Mouse (Mus musculus) layer of hippocampus, postnatal 10 days (tissue): ENCODE data around the gene Gclc. TPM values are rescaled to one million over a fixed set of nuclear protein-coding genes. Genes with fewer than 3 reads are reported as not detected.

ENCODE experiments used
- DNase-seq, 2 experiments: peaks; one replicate each; pipeline ENCODE4 v3.0.0; 2021; ENCODE audit warnings: low spot score in 2 of 2
- long read RNA-seq: library from polyadenylated mRNA; stranded (forward); transcript quantifications from one replicate; pipeline ENCODE4 v2.0.0, GENCODE M21; 2023
- total RNA-seq, 2 experiments: library from RNA; stranded (reverse); gene quantifications; 2 replicates each; pipeline ENCODE4 v1.2.3; 2021

Gene Gclc
- 10 to 100 TPM; 35.7 to 36.0 TPM for total RNA-seq
- long read RNA-seq, transcript Gclc-201 (16 exons, 3,423 nt) = major isoform, 35 of 41 reads
- long read RNA-seq, partial matches to known transcripts = 2 of 41 reads
- long read RNA-seq, other reads (novel, unspliced or antisense) = 4 of 41 reads

- DNase-seq = peak; percentile 88 to 93
Observed at GRCm38 (mm10) chr9:77753853-77754727, at the start of gene Gclc. Gene Gclc, plus strand, starts transcription at chr9:77754535.

- DNase-seq = no peak
Observed at GRCm38 (mm10) chr9:77706515-77706914, 47.8 kb upstream of the Gclc start.

GRCm38 (mm10) chr9:77707433-77708139, 46.7 kb upstream of the Gclc start:
- no peak for DNase-seq

GRCm38 (mm10) chr9:77708950-77709349, 45.4 kb upstream of the Gclc start:
- DNase-seq = no peak

- DNase-seq = no peak
Observed at GRCm38 (mm10) chr9:77711021-77711569, 43.2 kb upstream of the Gclc start.

- no peak for DNase-seq
Observed at GRCm38 (mm10) chr9:77712816-77713215, 41.5 kb upstream of the Gclc start.

- DNase-seq = no peak
Observed at GRCm38 (mm10) chr9:77713301-77713700, 41.0 kb upstream of the Gclc start.

GRCm38 (mm10) chr9:77715262-77715661, 39.1 kb upstream of the Gclc start:
- no peak for DNase-seq

- no peak for DNase-seq
Observed at GRCm38 (mm10) chr9:77716009-77716408, 38.3 kb upstream of the Gclc start.

GRCm38 (mm10) chr9:77717831-77718435, 36.4 kb upstream of the Gclc start:
- no peak for DNase-seq

- no peak for DNase-seq
Observed at GRCm38 (mm10) chr9:77718816-77719411, 35.4 kb upstream of the Gclc start.

- DNase-seq = no peak
Observed at GRCm38 (mm10) chr9:77719675-77720074, 34.7 kb upstream of the Gclc start.

- no peak for DNase-seq
Observed at GRCm38 (mm10) chr9:77722381-77722780, 32.0 kb upstream of the Gclc start.

- no peak for DNase-seq
Observed at GRCm38 (mm10) chr9:77724216-77724615, 30.1 kb upstream of the Gclc start.

- no peak for DNase-seq
Observed at GRCm38 (mm10) chr9:77725448-77725847, 28.9 kb upstream of the Gclc start.

GRCm38 (mm10) chr9:77726018-77726684, 28.2 kb upstream of the Gclc start:
- DNase-seq = no peak

- no peak for DNase-seq
Observed at GRCm38 (mm10) chr9:77727012-77727411, 27.3 kb upstream of the Gclc start.

- no peak for DNase-seq
Observed at GRCm38 (mm10) chr9:77732067-77732466, 22.3 kb upstream of the Gclc start.

- DNase-seq = no peak
Observed at GRCm38 (mm10) chr9:77737298-77738041, 16.9 kb upstream of the Gclc start.

- no peak for DNase-seq
Observed at GRCm38 (mm10) chr9:77741452-77741851, 12.9 kb upstream of the Gclc start.
